Comparison of ENCODE assay signal across 17 mouse cellular contexts in genomic region chr12:99518640-99519039, GRCm38 (mm10). TPM values are rescaled to one million over a fixed set of nuclear protein-coding genes. Genes with fewer than 3 reads are reported as not detected.
DNase-seq lines count a peak whose midpoint lies in the region; ATAC-seq lines count a peak whose summit lies in the region.
"Had no signal": no experiment of that assay in that cellular context is flagged by ENCODE, and none has a peak within 500 bp of the region (broad histone marks: within the 10 kb centered on the region; RNA-seq: fewer than 3 reads in every experiment).

No protein-coding gene starts in this region.

- H3K9ac ChIP-seq in heart, embryonic 12.5 days = no peak overlapping the region
- no peak overlapping the region for H3K9ac ChIP-seq in midbrain, embryonic 11.5 days (ENCODE audit: low read length)
- H3K9ac ChIP-seq in midbrain, embryonic 16.5 days (ENCODE audit: low read depth, low read length) = no peak overlapping the region
- H3K9ac ChIP-seq in forebrain, embryonic 16.5 days (replicated peaks; ENCODE audit: low read depth, low read length) = no peak overlapping the region
- no peak overlapping the region for H3K9ac ChIP-seq in hindbrain, embryonic 15.5 days
- H3K9ac ChIP-seq: heart, embryonic 15.5 days; liver, embryonic 12.5 days; liver, postnatal 0 days; midbrain, embryonic 12.5 days had no signal

- DNase-seq in heart, embryonic 10.5 days (ENCODE audit: low spot score) = peak; percentile 67
- DNase-seq in midbrain, embryonic 11.5 days (ENCODE audit: low spot score, missing footprints) = peak; percentile 64
- no peak for DNase-seq in adrenal gland, postnatal 25 days
- no peak for DNase-seq in spleen, postnatal 4 days (ENCODE audit: low spot score in 2 of 2)
- DNase-seq: B cell, adult 2 months; kidney, adult 8-10 months; liver, postnatal 0 days; lung, postnatal 36 days had no signal

- peaks cover 11% of the 10 kb centered on the region; the same call in 1 of the 2 replicates for H3K4me1 ChIP-seq in heart, embryonic 10.5 days
- H3K4me1 ChIP-seq in heart, embryonic 12.5 days (replicated peaks) = peaks cover 18% of the 10 kb centered on the region
- H3K4me1 ChIP-seq in midbrain, embryonic 11.5 days (ENCODE audit: control insufficient read depth, insufficient read depth, low read length) = no peaks in the 10 kb centered on the region
- peaks cover 8% of the 10 kb centered on the region; the same call in 1 of the 2 replicates for H3K4me1 ChIP-seq in midbrain, embryonic 16.5 days (ENCODE audit: control insufficient read depth, insufficient read depth, low read length)
- H3K4me1 ChIP-seq in forebrain, embryonic 16.5 days (replicated peaks; ENCODE audit: control insufficient read depth, insufficient read depth, low read length) = peaks cover 16% of the 10 kb centered on the region
- peaks cover 18% of the 10 kb centered on the region for H3K4me1 ChIP-seq in hindbrain, embryonic 15.5 days (replicated peaks)

- WGBS in heart, embryonic 10.5 days = 95% methylated on average over 10 of the region's 10 CpGs
- 89% methylated on average over 10 of the region's 10 CpGs for WGBS in heart, embryonic 12.5 days
- 92% methylated on average over 10 of the region's 10 CpGs for WGBS in midbrain, embryonic 11.5 days
- 91% methylated on average over 10 of the region's 10 CpGs for WGBS in midbrain, embryonic 16.5 days
- WGBS in forebrain, embryonic 16.5 days = 88% methylated on average over 10 of the region's 10 CpGs
- WGBS in hindbrain, embryonic 15.5 days = 83% methylated on average over 10 of the region's 10 CpGs

- H3K27me3 ChIP-seq in heart, embryonic 10.5 days (ENCODE audit: insufficient read depth, poor library complexity, severe bottlenecking) = no peaks in the 10 kb centered on the region
- no peaks in the 10 kb centered on the region for H3K27me3 ChIP-seq in heart, embryonic 12.5 days (replicated peaks)
- H3K27me3 ChIP-seq in midbrain, embryonic 11.5 days (ENCODE audit: control insufficient read depth, insufficient read depth, low read length) = no peaks in the 10 kb centered on the region
- no peaks in the 10 kb centered on the region for H3K27me3 ChIP-seq in midbrain, embryonic 16.5 days (ENCODE audit: control insufficient read depth, insufficient read depth, low read depth, low read length)
- H3K27me3 ChIP-seq in forebrain, embryonic 16.5 days (replicated peaks; ENCODE audit: control insufficient read depth, insufficient read depth, low read length) = no peaks in the 10 kb centered on the region
- H3K27me3 ChIP-seq in hindbrain, embryonic 15.5 days = no peaks in the 10 kb centered on the region
- H3K27me3 ChIP-seq: heart, embryonic 15.5 days; liver, embryonic 12.5 days; midbrain, embryonic 12.5 days had no signal

- peaks cover 2% of the 10 kb centered on the region; the same call in 1 of the 2 replicates for H3K36me3 ChIP-seq in heart, embryonic 10.5 days
- H3K36me3 ChIP-seq in heart, embryonic 12.5 days = no peaks in the 10 kb centered on the region; the same call in 1 of the 2 replicates
- no peaks in the 10 kb centered on the region for H3K36me3 ChIP-seq in midbrain, embryonic 11.5 days (ENCODE audit: control insufficient read depth, insufficient read depth, low read length)
- H3K36me3 ChIP-seq in midbrain, embryonic 16.5 days (ENCODE audit: control insufficient read depth, insufficient read depth, low read length) = no peaks in the 10 kb centered on the region
- no peaks in the 10 kb centered on the region for H3K36me3 ChIP-seq in forebrain, embryonic 16.5 days (ENCODE audit: control insufficient read depth, insufficient read depth)
- H3K36me3 ChIP-seq in hindbrain, embryonic 15.5 days = no peaks in the 10 kb centered on the region
- H3K36me3 ChIP-seq: heart, embryonic 15.5 days; liver, embryonic 12.5 days; midbrain, embryonic 12.5 days had no signal

- H3K4me3 ChIP-seq in heart, embryonic 10.5 days = no peak overlapping the region
- H3K4me3 ChIP-seq in heart, embryonic 12.5 days = no peak overlapping the region
- H3K4me3 ChIP-seq in midbrain, embryonic 11.5 days (ENCODE audit: low read depth, low read length) = no peak overlapping the region
- no peak overlapping the region for H3K4me3 ChIP-seq in midbrain, embryonic 16.5 days (ENCODE audit: low read depth, low read length)
- H3K4me3 ChIP-seq in forebrain, embryonic 16.5 days (replicated peaks; ENCODE audit: low read length) = no peak overlapping the region
- H3K4me3 ChIP-seq in hindbrain, embryonic 15.5 days = no peak overlapping the region
- H3K4me3 ChIP-seq: heart, embryonic 15.5 days; liver, embryonic 12.5 days; midbrain, embryonic 12.5 days had no signal

- no peak overlapping the region for H3K27ac ChIP-seq in heart, embryonic 10.5 days
- H3K27ac ChIP-seq in heart, embryonic 12.5 days (ENCODE audit: poor library complexity, severe bottlenecking) = no peak overlapping the region
- no peak overlapping the region for H3K27ac ChIP-seq in midbrain, embryonic 11.5 days (ENCODE audit: low read depth, low read length)
- no peak overlapping the region for H3K27ac ChIP-seq in midbrain, embryonic 16.5 days (ENCODE audit: low read length)
- H3K27ac ChIP-seq in forebrain, embryonic 16.5 days (ENCODE audit: low read length) = peak overlapping the region; percentile 49; the same call in 1 of the 2 replicates
- H3K27ac ChIP-seq in hindbrain, embryonic 15.5 days (replicated peaks) = 0 out of 2 replicates have a peak overlapping the region, but pooled peaks have one; percentile 63
- H3K27ac ChIP-seq: kidney, postnatal 0 days; liver, embryonic 12.5 days had no signal

- H3K9me3 ChIP-seq in heart, embryonic 10.5 days = no peaks in the 10 kb centered on the region
- no peaks in the 10 kb centered on the region for H3K9me3 ChIP-seq in heart, embryonic 12.5 days (replicated peaks)
- H3K9me3 ChIP-seq in midbrain, embryonic 11.5 days (ENCODE audit: control insufficient read depth, low read length) = no peaks in the 10 kb centered on the region
- H3K9me3 ChIP-seq in midbrain, embryonic 16.5 days (replicated peaks; ENCODE audit: control insufficient read depth, low read length, poor library complexity, severe bottlenecking) = no peaks in the 10 kb centered on the region
- no peaks in the 10 kb centered on the region for H3K9me3 ChIP-seq in forebrain, embryonic 16.5 days (ENCODE audit: control insufficient read depth, low read length)
- H3K9me3 ChIP-seq in hindbrain, embryonic 15.5 days = no peaks in the 10 kb centered on the region
- H3K9me3 ChIP-seq: heart, embryonic 15.5 days; liver, embryonic 12.5 days; midbrain, embryonic 12.5 days had no signal

- no peak overlapping the region for H3K4me2 ChIP-seq in heart, embryonic 12.5 days
- H3K4me2 ChIP-seq in midbrain, embryonic 11.5 days = no peak overlapping the region
- H3K4me2 ChIP-seq in midbrain, embryonic 16.5 days (ENCODE audit: low read length) = no peak overlapping the region
- H3K4me2 ChIP-seq in forebrain, embryonic 16.5 days (ENCODE audit: low read length) = no peak overlapping the region
- H3K4me2 ChIP-seq in hindbrain, embryonic 15.5 days = no peak overlapping the region; the same call in 1 of the 2 replicates
- H3K4me2 ChIP-seq: heart, embryonic 15.5 days; liver, embryonic 12.5 days; midbrain, embryonic 12.5 days had no signal

- ATAC-seq in heart, embryonic 12.5 days (ENCODE audit: insufficient number of reproducible peaks, low FRiP score) = no peak
- ATAC-seq in midbrain, embryonic 11.5 days (ENCODE audit: low FRiP score) = no peak
- no peak for ATAC-seq in midbrain, embryonic 16.5 days
- peak; percentile 20; the same call in 1 of the 2 replicates for ATAC-seq in forebrain, embryonic 16.5 days
- ATAC-seq in hindbrain, embryonic 15.5 days (ENCODE audit: low FRiP score, low read depth) = peak; percentile 42; the same call in 1 of the 2 replicates
- ATAC-seq: inflammation-experienced regulatory T-cells, adult 6 months; liver, embryonic 12.5 days; liver, postnatal 0 days had no signal

RNA-seq across cellular contexts. Expression of gene Foxn3, which starts 44.7 kb away (rescaled TPM):
- 60.5 and 65.2 TPM in 2 replicates for polyA plus RNA-seq in heart, embryonic 10.5 days (2016; fragmentation: Nextera tagmentation; extraction: Ambion mirVana)
- 66.2 and 69.1 TPM in 2 replicates for polyA plus RNA-seq in heart, embryonic 12.5 days (2016; fragmentation: Nextera tagmentation; extraction: Ambion mirVana)
- polyA plus RNA-seq in midbrain, embryonic 11.5 days (2014; fragmentation: Nextera tagmentation; extraction: Ambion mirVana) = 71.0 and 73.8 TPM in 2 replicates
- polyA plus RNA-seq in midbrain, embryonic 16.5 days (2015; fragmentation: Nextera tagmentation; extraction: Ambion mirVana) = 66.4 and 69.0 TPM in 2 replicates
- polyA plus RNA-seq in forebrain, embryonic 16.5 days (2015; fragmentation: Nextera tagmentation; extraction: Ambion mirVana) = 71.0 and 78.0 TPM in 2 replicates
- polyA plus RNA-seq in hindbrain, embryonic 15.5 days (2015; fragmentation: Nextera tagmentation; extraction: Ambion mirVana) = 78.1 and 78.4 TPM in 2 replicates
- 64.8 and 98.9 TPM in 2 replicates for total RNA-seq in adrenal gland, postnatal 25 days (2021)

Comparison
In these comparisons a context has a peak if more than half of its experiments do, and no peak if none do; other contexts are left out.
1. DNase-seq: peak in heart, embryonic 10.5 days (single experiment) and midbrain, embryonic 11.5 days (single experiment); none in adrenal gland, postnatal 25 days (single experiment) and spleen, postnatal 4 days (0 of 2).
2. H3K27ac ChIP-seq: peak in forebrain, embryonic 16.5 days (single experiment) and hindbrain, embryonic 15.5 days (single experiment); none in heart, embryonic 10.5 days (single experiment), heart, embryonic 12.5 days (single experiment), midbrain, embryonic 11.5 days (single experiment) and midbrain, embryonic 16.5 days (single experiment).
3. ATAC-seq: peak in forebrain, embryonic 16.5 days (single experiment) and hindbrain, embryonic 15.5 days (single experiment); none in heart, embryonic 12.5 days (single experiment), midbrain, embryonic 11.5 days (single experiment) and midbrain, embryonic 16.5 days (single experiment).